Mouse (Mus musculus): Measurements from ENCODE around the gene Inpp5k. TPM values are rescaled to one million over a fixed set of nuclear protein-coding genes. Genes with fewer than 3 reads are reported as not detected.

Inpp5k gene
- polyA plus RNA-seq, 1 experiment from 2014 or later = 15.8 TPM

DNA sequence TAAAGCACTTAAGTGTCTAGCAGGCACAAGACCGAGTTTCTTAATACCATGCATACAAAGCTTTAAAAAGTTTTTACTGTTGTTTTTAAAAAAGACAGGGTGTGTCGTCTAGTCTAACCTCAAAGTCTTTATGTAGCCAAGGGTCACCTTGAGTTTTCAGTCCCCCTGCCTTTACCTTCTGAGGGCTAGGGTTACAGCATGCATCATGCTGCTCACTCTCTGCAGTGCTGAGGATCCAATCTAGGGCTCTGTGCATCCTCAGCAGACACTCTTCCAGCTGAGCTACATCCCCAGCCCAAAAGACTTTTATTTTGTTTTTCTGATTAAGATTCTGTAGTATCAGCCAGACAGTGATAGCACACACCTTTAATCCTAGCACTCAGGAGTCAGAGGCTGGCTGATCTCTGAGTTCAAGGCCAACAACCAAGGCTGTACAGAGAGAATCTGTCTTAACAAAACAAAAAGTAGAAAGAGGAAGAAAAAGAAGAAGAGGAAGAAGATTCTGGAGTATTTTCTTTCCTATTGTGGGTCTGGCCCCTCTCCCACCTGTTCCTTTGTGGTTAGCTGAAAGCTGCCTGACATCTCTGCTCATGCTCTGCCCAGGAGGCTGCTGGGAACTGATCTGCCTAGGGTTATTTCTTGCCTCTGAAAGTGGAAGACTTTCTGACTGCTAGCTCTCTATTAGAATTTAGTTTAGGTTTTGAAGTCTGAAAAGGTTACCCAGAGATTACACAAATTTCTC is 8.0 kb upstream of the Inpp5k start:
- H3K4me2 ChIP-seq = no peak overlapping the region
- H3K36me3 ChIP-seq = peaks cover 82% of the 10 kb centered on the region
- no peak overlapping the region for H3K9ac ChIP-seq
- ATAC-seq = no peak
- H3K27ac ChIP-seq = peak overlapping the region; percentile 31; the same call in 1 of the 2 replicates
- no peaks in the 10 kb centered on the region for H3K27me3 ChIP-seq (replicated peaks)
- no peaks in the 10 kb centered on the region for H3K9me3 ChIP-seq (replicated peaks)
- peaks cover 24% of the 10 kb centered on the region for H3K4me1 ChIP-seq
- H3K4me3 ChIP-seq = no peak overlapping the region
- 63% methylated on average over 2 of the region's 2 CpGs for WGBS (ENCODE audit: insufficient replicate concordance)

DNA sequence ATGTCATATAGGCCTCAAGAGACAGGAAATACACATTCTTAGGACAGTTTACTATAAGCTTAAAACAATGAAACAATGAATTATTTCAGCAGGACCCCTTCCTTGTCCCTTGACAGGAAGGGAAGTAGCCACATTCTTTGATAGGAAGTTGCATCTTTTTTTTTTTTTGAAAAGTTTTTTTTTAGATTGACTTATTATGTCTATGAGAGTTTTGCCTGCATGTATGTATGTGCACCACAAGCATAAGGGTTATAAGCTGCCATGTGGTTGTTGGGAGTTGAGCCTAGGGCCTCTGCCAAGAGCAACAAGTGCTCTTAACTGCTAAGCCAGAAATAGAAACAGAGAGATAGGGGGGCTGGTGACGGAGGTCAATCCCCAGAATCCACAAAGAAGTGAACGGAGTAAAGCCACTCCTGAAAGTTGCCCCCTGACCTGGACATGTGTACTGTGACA is 6.7 kb upstream of the Inpp5k start:
- H3K4me3 ChIP-seq = no peak overlapping the region
- ATAC-seq = no peak
- no peak overlapping the region for H3K4me2 ChIP-seq
- H3K27ac ChIP-seq = peak overlapping the region; percentile 52
- peaks cover 79% of the 10 kb centered on the region for H3K36me3 ChIP-seq
- H3K4me1 ChIP-seq = peaks cover 24% of the 10 kb centered on the region
- no peaks in the 10 kb centered on the region for H3K27me3 ChIP-seq (replicated peaks)
- no peak overlapping the region for H3K9ac ChIP-seq
- no peaks in the 10 kb centered on the region for H3K9me3 ChIP-seq (replicated peaks)
- WGBS (ENCODE audit: insufficient replicate concordance) = 34% methylated on average over 2 of the region's 2 CpGs

DNA sequence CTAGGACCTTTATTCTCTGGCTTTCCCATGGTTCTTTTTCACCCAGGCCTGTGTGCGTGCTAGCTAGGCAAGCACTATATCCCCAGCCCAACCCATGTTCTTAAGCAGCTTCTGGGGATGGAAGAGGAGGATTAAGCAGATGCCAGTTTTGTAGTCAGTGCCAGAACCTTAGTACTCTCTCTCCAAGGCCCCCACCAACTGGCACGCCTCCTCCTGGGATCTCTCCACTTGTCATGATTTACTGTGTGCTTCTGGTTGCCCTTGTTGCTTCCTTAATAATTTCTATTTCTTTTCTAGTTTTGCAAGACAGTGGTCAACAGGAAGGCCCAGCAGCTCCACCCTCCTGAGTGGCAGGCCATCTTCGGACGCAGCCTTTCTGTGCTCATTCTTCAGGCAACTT is 5.0 kb upstream of the Inpp5k start:
- no peak overlapping the region for H3K4me3 ChIP-seq
- H3K9ac ChIP-seq = no peak overlapping the region
- ATAC-seq = no peak
- no peaks in the 10 kb centered on the region for H3K27me3 ChIP-seq (replicated peaks)
- H3K4me1 ChIP-seq = peaks cover 35% of the 10 kb centered on the region
- 87% methylated on average over 4 of the region's 4 CpGs for WGBS (ENCODE audit: insufficient replicate concordance)
- no peak overlapping the region for H3K27ac ChIP-seq
- H3K9me3 ChIP-seq (replicated peaks) = no peaks in the 10 kb centered on the region
- no peak overlapping the region for H3K4me2 ChIP-seq
- peaks cover 62% of the 10 kb centered on the region for H3K36me3 ChIP-seq

DNA sequence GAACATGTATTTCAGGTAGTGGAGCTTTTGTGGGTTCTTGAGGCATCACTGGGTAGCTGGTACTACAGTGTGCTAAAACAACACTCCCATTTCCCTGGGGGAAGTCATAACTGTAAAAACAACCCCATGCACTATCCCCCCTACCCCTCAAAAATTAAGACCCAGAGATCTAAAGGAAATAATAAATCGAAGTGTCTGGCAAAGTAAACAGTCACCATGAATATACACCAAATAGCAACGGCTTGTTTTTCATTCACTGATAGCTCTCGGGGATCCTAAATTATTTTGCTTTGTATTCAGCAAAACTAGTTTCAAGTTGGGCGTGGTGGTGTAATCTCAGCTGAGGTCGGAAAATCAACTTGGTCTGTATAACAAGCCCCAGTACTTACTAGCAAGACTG is 690 bp upstream of the Inpp5k start:
- peaks cover 34% of the 10 kb centered on the region for H3K4me1 ChIP-seq
- H3K27ac ChIP-seq = peak overlapping the region; percentile 84
- 8% methylated on average over 5 of the region's 5 CpGs for WGBS (ENCODE audit: insufficient replicate concordance)
- no peaks in the 10 kb centered on the region for H3K27me3 ChIP-seq (replicated peaks)
- H3K9me3 ChIP-seq (replicated peaks) = no peaks in the 10 kb centered on the region
- peak overlapping the region; percentile 83 for H3K4me3 ChIP-seq
- peak overlapping the region; percentile 81 for H3K9ac ChIP-seq
- peak overlapping the region; percentile 74 for H3K4me2 ChIP-seq
- H3K36me3 ChIP-seq = peaks cover 52% of the 10 kb centered on the region
- no peak for ATAC-seq

DNA sequence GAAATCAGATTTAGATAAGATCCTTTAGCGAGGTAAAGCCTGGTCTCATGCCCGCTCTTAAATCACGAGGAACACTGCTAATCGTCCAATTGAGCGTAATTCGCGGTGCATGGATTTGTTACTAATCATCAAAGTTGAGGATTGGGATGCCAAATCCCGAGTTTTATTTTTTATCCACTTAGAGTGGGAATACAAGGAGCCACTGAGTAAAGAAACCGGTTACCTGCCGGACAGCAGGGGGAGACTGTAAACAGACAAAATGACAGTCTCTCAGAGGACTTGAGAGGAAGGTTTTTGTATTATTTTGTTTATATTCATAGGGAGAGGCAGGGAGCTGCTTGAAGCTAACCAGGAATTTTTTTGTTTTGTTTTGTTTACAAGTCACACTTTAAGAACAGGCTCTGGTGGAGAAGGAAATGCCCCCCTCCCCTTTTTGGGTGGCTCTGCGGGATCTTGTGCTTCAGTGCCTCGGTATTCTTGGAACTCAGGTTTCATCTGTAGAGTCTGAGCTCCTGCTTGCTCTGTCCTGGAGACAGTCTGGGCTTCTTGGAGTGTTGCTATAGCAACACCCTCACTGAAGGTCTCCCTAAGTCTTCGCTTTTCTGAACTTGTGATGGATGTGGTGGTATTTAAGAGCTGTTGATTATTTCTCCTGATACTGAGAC is 905 bp downstream of the Inpp5k start:
- ATAC-seq = no peak
- peaks cover 43% of the 10 kb centered on the region for H3K36me3 ChIP-seq
- no peaks in the 10 kb centered on the region for H3K9me3 ChIP-seq (replicated peaks)
- H3K9ac ChIP-seq = peak overlapping the region; percentile 81
- WGBS (ENCODE audit: insufficient replicate concordance) = 16% methylated on average over 13 of the region's 13 CpGs
- H3K27me3 ChIP-seq (replicated peaks) = no peaks in the 10 kb centered on the region
- peaks cover 32% of the 10 kb centered on the region for H3K4me1 ChIP-seq
- no peak overlapping the region for H3K27ac ChIP-seq
- H3K4me2 ChIP-seq = peak overlapping the region; percentile 74
- H3K4me3 ChIP-seq = peak overlapping the region; percentile 83

DNA sequence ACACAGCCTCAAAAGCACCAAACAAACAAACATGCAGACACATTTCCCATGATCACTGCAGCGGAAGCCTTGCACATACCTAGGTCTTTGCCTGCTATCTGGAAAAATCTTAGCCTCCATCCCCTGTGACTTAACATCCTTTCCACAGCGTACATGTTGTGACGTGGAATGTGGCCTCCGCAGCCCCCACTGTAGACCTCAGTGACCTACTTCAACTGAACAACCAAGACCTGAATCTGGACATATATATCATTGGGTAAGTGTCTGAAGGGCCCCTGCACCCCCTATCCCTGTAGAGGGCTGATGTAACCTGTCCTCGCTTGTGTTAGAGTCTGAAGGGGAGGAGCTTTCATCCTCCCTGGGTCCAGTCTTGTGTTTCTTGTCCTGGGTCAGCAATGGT is 2.1 kb downstream of the Inpp5k start:
- Histone ChIP-seq H3K4me3 (no peak overlapping the region), H3K4me1 (peaks cover 26% of the 10 kb centered on the region), H3K27me3 (replicated peaks) (no peaks in the 10 kb centered on the region), H3K36me3 (peaks cover 42% of the 10 kb centered on the region), H3K9me3 (replicated peaks) (no peaks in the 10 kb centered on the region), H3K27ac (no peak overlapping the region), H3K4me2 (peak overlapping the region; percentile 74; the same call in 1 of the 2 replicates), H3K9ac (no peak overlapping the region)
- ATAC-seq = no peak
- 85% methylated on average over 5 of the region's 5 CpGs for WGBS (ENCODE audit: insufficient replicate concordance)

DNA sequence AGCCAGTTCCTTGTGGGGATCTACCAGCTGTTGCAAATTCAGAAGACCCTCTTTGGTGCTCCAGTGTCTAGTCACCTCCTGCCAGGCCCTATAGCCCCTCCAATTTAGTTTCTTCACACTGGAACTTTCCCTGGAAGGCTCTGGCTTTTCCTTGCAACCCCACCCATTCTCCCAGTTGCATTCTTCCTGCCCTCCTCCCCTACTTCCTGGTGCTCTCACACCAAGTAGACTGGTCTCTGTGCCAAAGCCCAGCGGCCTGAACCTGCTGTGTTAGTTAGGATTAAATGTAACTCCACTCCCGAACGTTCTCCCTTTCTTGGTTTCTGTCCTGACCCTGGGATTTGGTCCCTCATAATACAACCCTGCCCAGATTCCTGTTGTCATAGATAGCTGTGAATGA is 4.0 kb downstream of the Inpp5k start:
- Histone ChIP-seq H3K36me3 (peaks cover 39% of the 10 kb centered on the region), H3K27me3 (replicated peaks) (no peaks in the 10 kb centered on the region), H3K9me3 (replicated peaks) (no peaks in the 10 kb centered on the region), H3K9ac (no peak overlapping the region), H3K4me1 (peaks cover 20% of the 10 kb centered on the region), H3K4me2 (no peak overlapping the region), H3K4me3 (no peak overlapping the region), H3K27ac (peak overlapping the region; percentile 11; the same call in 1 of the 2 replicates)
- WGBS (ENCODE audit: insufficient replicate concordance) = 69% methylated on average over 3 of the region's 3 CpGs
- no peak for ATAC-seq

DNA sequence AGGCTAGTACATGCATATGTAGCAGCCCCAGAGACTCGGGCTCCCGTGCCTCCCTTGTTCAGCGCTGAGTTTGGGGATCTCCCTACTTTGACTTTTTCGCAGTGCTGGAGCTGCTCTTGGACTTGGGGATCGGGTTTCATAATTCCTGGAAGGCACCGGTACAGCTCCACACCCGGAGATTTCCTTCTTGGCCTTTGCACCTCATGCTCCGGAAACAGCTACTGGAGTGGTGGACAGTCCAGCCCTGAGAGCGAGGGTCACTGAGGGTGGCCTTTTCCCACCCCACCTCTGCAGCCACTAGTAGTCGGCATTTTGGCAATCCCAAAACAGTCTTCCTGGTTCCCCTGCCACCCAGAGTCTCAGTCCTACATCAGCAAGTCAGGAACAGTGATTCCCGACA is 4.5 kb downstream of the Inpp5k start:
- no peaks in the 10 kb centered on the region for H3K27me3 ChIP-seq (replicated peaks)
- ATAC-seq = no peak
- peaks cover 39% of the 10 kb centered on the region for H3K36me3 ChIP-seq
- H3K9me3 ChIP-seq (replicated peaks) = no peaks in the 10 kb centered on the region
- H3K4me1 ChIP-seq = peaks cover 15% of the 10 kb centered on the region
- 68% methylated on average over 11 of the region's 11 CpGs for WGBS (ENCODE audit: insufficient replicate concordance)
- H3K9ac ChIP-seq = no peak overlapping the region
- H3K4me2 ChIP-seq = no peak overlapping the region
- no peak overlapping the region for H3K27ac ChIP-seq
- H3K4me3 ChIP-seq = no peak overlapping the region

DNA sequence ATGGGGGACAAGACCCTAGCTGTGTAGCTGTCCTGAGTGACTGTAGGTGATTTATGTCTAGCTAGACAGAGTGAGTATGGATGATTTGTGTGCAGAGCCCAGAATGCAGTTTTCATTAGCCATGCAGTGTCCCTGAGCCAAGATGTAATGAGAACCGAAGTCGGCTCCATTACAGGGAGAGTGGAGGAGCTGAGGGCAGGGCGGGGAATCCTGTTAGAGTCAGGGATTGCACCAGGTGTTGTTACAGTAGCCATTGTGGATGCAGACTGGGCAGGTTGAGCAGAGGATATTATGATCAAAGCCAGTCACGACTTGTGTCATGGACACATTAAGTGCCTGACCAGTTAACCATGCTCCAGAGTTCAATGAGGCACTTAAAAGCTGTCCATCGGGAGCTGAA is 12.5 kb downstream of the Inpp5k start:
- H3K27ac ChIP-seq = no peak overlapping the region
- peaks cover 12% of the 10 kb centered on the region; the same call in 1 of the 2 replicates for H3K36me3 ChIP-seq
- H3K9ac ChIP-seq = no peak overlapping the region
- 80% methylated on average over 5 of the region's 5 CpGs for WGBS (ENCODE audit: insufficient replicate concordance)
- H3K9me3 ChIP-seq (replicated peaks) = no peaks in the 10 kb centered on the region
- ATAC-seq = no peak
- no peak overlapping the region for H3K4me3 ChIP-seq
- no peak overlapping the region for H3K4me2 ChIP-seq
- H3K4me1 ChIP-seq = peaks cover 4% of the 10 kb centered on the region; the same call in 1 of the 2 replicates
- no peaks in the 10 kb centered on the region for H3K27me3 ChIP-seq (replicated peaks)

DNA sequence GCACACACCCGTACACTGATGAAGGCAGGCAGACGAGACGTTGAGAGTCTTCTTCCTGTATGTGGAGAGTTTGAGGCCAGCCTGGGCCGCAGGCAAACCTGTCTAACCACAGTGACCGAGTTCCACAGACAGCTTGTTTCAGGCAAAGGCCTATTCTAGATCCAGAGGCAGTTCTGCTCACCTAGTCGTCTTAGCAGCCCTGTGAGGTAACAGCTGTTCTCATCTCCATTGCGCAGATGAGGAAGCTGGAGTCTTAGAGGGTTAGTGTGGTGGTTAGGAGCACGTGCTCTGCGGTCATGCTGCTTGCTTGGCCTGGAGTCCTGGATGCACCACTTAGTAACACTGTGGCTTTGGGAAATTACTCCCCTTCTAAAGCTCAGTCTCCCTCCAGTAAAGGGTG is 13.9 kb downstream of the Inpp5k start:
- Histone ChIP-seq H3K27me3 (replicated peaks) (no peaks in the 10 kb centered on the region), H3K4me1 (peaks cover 13% of the 10 kb centered on the region), H3K27ac (no peak overlapping the region), H3K9me3 (replicated peaks) (no peaks in the 10 kb centered on the region), H3K36me3 (peaks cover 12% of the 10 kb centered on the region; the same call in 1 of the 2 replicates), H3K4me3 (no peak overlapping the region), H3K9ac (no peak overlapping the region), H3K4me2 (no peak overlapping the region)
- 41% methylated on average over 9 of the region's 9 CpGs for WGBS (ENCODE audit: insufficient replicate concordance)
- ATAC-seq = no peak

DNA sequence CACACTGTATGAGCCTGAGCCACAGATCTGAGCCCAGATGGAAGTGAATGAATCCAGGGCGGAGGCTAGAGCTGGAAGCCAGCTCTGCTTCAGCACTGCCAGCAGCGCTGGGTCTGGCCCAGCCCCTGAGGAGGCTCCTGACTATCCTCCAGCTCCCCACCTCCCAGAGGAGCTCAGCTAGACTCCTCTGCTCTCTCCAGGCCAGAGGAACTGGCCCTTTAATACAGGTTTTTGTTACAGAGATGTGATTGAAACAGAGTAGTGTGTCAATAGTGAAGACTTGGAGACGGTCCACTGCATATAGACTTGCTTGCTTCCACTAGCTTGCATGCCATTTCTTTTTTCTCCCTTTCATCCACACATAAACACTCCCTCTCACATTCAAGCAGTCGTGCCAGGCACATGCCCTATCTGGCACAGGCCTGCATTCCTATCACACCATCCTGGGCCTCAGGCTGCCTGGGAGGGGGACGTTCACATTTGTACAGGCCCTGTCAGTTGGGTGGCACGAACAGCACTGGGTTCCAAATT is 17.0 kb downstream of the Inpp5k start:
- Histone ChIP-seq H3K4me2 (no peak overlapping the region), H3K36me3 (peaks cover 8% of the 10 kb centered on the region; the same call in 1 of the 2 replicates), H3K9ac (no peak overlapping the region), H3K9me3 (replicated peaks) (no peaks in the 10 kb centered on the region), H3K27me3 (replicated peaks) (no peaks in the 10 kb centered on the region), H3K27ac (peak overlapping the region; percentile 61; the same call in 1 of the 2 replicates), H3K4me3 (no peak overlapping the region), H3K4me1 (peaks cover 40% of the 10 kb centered on the region)
- no peak for ATAC-seq
- WGBS (ENCODE audit: insufficient replicate concordance) = 70% methylated on average over 6 of the region's 6 CpGs

DNA sequence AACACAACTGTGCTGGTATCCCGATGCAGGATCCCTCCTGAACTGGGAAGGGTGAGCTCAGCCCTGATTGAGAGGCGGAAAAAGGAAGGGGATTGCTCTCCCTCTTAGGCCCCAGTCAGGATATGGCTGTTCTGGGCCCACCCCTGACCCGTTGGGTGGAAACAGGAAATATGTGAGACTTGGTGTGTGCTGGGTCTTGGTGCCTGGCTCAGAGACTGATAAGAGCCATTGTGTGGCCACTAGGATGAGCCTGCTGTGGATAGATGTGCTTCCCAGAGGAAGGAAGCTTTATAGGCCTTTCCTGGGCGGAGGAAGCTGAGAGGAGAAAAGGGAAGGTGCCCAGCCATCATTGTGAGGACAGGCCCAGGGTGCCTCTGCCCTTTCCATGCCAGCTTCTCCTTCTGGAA is 18.4 kb downstream of the Inpp5k start:
- H3K4me1 ChIP-seq = peaks cover 54% of the 10 kb centered on the region
- no peak for ATAC-seq

More for the DNA sequence above, 18.4 kb downstream of the Inpp5k start:
- 34% methylated on average over 4 of the region's 4 CpGs for WGBS (ENCODE audit: insufficient replicate concordance)
- H3K4me2 ChIP-seq = no peak overlapping the region
- no peak overlapping the region for H3K9ac ChIP-seq
- H3K4me3 ChIP-seq = no peak overlapping the region
- H3K36me3 ChIP-seq = peaks cover 8% of the 10 kb centered on the region; the same call in 1 of the 2 replicates
- no peaks in the 10 kb centered on the region for H3K9me3 ChIP-seq (replicated peaks)
- H3K27me3 ChIP-seq (replicated peaks) = no peaks in the 10 kb centered on the region
- peak overlapping the region; percentile 61 for H3K27ac ChIP-seq
